Mouse (Mus musculus) small intestine, adult 2 months (tissue): ENCODE data around the gene Gpbp1l1.

Experiments used
- CTCF ChIP-seq: fragments of 200-500 bp; IDR thresholded peaks from 2 replicates; pipeline ENCODE4 v1.5.1; 2012; ENCODE audit warnings: low read depth, mild to moderate bottlenecking, control low read depth, inconsistent platforms, low read length, moderate library complexity, mixed read lengths; ENCODE audit not compliant: insufficient replicate concordance, insufficient read length; ENCODE audit errors: extremely low read depth
- POLR2A ChIP-seq: fragments of 200-500 bp; IDR thresholded peaks from 2 replicates; pipeline ENCODE4 v1.6.1; 2012; ENCODE audit warnings: low read depth, mild to moderate bottlenecking, control low read depth, inconsistent platforms, low read length, moderate library complexity

- TF ChIP-seq POLR2A (peak; percentile 96), CTCF (no peak)
Observed at GRCm38 (mm10) chr4:116556561-116557305, 725 bp upstream of the Gpbp1l1 start.
